8 mouse cellular contexts compared by ENCODE assay signal in the genomic region with DNA sequence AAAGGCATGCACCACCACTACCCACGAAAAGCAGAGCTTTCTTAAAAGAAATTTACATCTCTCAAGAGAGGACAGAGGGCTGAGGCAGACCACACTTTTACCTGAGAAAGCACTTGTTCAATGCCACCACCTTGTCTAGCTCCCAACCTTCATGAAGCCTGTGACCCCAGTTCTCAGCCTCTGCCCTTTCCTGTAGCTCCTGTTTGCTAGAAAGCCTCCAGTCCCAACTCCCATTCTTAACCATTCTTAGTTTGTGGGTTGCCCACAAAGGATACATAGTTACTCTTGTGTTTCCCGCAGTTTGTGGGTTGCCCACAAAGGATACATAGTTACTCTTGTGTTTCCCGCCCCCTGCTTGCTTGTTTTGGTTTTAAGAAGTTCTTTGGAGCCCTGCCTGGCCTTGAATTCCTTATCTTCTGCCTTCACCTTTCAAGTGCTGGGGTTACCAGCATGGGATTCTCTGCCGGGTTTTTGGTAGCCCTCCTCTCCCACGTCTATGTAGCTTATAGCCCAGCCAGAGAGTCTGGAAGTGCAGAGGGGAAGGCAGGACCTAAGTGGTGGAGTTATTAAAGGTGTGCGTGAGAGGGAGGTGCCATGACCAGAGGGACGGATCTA. TPM values are rescaled to one million over a fixed set of nuclear protein-coding genes. Genes with fewer than 3 reads are reported as not detected.
A peak's percentile ranks its signal among the peaks of the same experiment; 100 is the strongest.
DNase-seq lines count a peak whose midpoint lies in the region; ATAC-seq and TF ChIP-seq lines count a peak whose summit lies in the region.

No protein-coding gene starts in this region.

- ATAC-seq in heart, embryonic 12.5 days (ENCODE audit: insufficient number of reproducible peaks, low FRiP score) = no peak
- ATAC-seq in common myeloid progenitor, adult 5-6 weeks (replicated peaks; ENCODE audit: low read depth, poor library complexity, severe bottlenecking) = peak; percentile 22
- ATAC-seq in liver, postnatal 0 days = peak; percentile 31

- WGBS in heart, embryonic 12.5 days = 32% methylated on average over 7 of the region's 7 CpGs
- 19% methylated on average over 7 of the region's 7 CpGs for WGBS in liver, postnatal 0 days (ENCODE audit: insufficient replicate concordance)

- peak overlapping the region; percentile 69; the same call in 1 of the 2 replicates for H3K4me3 ChIP-seq in heart, embryonic 12.5 days
- peak overlapping the region; percentile 74 for H3K4me3 ChIP-seq in liver, postnatal 0 days (ENCODE audit: low read depth, low read length)

- 0 out of 2 replicates have a peak overlapping the region, but pooled peaks have one; percentile 87 for H3K9ac ChIP-seq in heart, embryonic 12.5 days
- H3K9ac ChIP-seq in liver, postnatal 0 days (replicated peaks) = peak overlapping the region; percentile 82

- H3K4me1 ChIP-seq in heart, embryonic 12.5 days (replicated peaks) = peaks cover 54% of the 10 kb centered on the region
- H3K4me1 ChIP-seq in liver, postnatal 0 days (ENCODE audit: insufficient read depth) = peaks cover 51% of the 10 kb centered on the region

- peak overlapping the region; percentile 91 for H3K27ac ChIP-seq in heart, embryonic 12.5 days (ENCODE audit: poor library complexity, severe bottlenecking)
- peak overlapping the region; percentile 97 for H3K27ac ChIP-seq in liver, postnatal 0 days (ENCODE audit: low read depth)

- TF ChIP-seq CTCF in liver, postnatal 0 days (IDR thresholded peaks at IDR 0.05; ENCODE audit: low read depth) = no peak

- intact Hi-C loops in heart, postnatal 14 days (cut with DNase I) = no loop called here

- no peaks in the 10 kb centered on the region for H3K9me3 ChIP-seq in heart, embryonic 12.5 days (replicated peaks)
- no peaks in the 10 kb centered on the region for H3K9me3 ChIP-seq in liver, postnatal 0 days (ENCODE audit: low read length)

- peak; percentile 67 for TF ChIP-seq EP300 in liver, postnatal 0 days (IDR thresholded peaks at IDR 0.05; ENCODE audit: low read depth)

- DNase-seq in heart, postnatal 14 days = no peak
- DNase-seq in CD8-positive naive resting alpha-beta T cell, adult 2 months (ENCODE audit: low read depth in 2 of 2, low spot score in 2 of 2) = peak; percentile 18 to 19
- DNase-seq in liver, postnatal 0 days = peak; percentile 28
- no peak for DNase-seq in left cerebral cortex, adult 11 months (ENCODE audit: low spot score)
- no peak for DNase-seq in embryo, embryonic 10 days (ENCODE audit: low spot score)
- DNase-seq in kidney, postnatal 14 days = no peak

- peaks cover 30% of the 10 kb centered on the region for H3K27me3 ChIP-seq in heart, embryonic 12.5 days (replicated peaks)
- H3K27me3 ChIP-seq in liver, postnatal 0 days (ENCODE audit: insufficient read depth, low read length) = no peaks in the 10 kb centered on the region

- 0 out of 2 replicates have a peak, but pooled peaks cover 2% of the 10 kb centered on the region for H3K36me3 ChIP-seq in heart, embryonic 12.5 days
- peaks cover 9% of the 10 kb centered on the region; the same call in 1 of the 2 replicates for H3K36me3 ChIP-seq in liver, postnatal 0 days (replicated peaks; ENCODE audit: insufficient read depth, low read length)

- peak overlapping the region; percentile 83 for H3K4me2 ChIP-seq in heart, embryonic 12.5 days
- peak overlapping the region; percentile 89 for H3K4me2 ChIP-seq in liver, postnatal 0 days (ENCODE audit: low read depth, low read length)

RNA-seq across cellular contexts. Expression of a gene that starts 1.4 kb away (rescaled TPM):
- polyA plus RNA-seq in heart, embryonic 12.5 days (2016; fragmentation: Nextera tagmentation; extraction: Ambion mirVana) = 8.0 and 8.5 TPM in 2 replicates
- total RNA-seq in heart, postnatal 14 days (2021) = 10 to 100 TPM; 15.4 to 16.8 TPM
- total RNA-seq in common myeloid progenitor, adult 5-6 weeks (2017) = 74.5 and 78.2 TPM in 2 replicates
- polyA plus RNA-seq in liver, postnatal 0 days (2015; fragmentation: Nextera tagmentation; extraction: Ambion mirVana) = 6.6 and 7.4 TPM in 2 replicates

RNA-seq across cellular contexts. Expression of a gene that starts 36.1 kb away (rescaled TPM):
- 9.8 and 10.8 TPM in 2 replicates for polyA plus RNA-seq in heart, embryonic 12.5 days (2016; fragmentation: Nextera tagmentation; extraction: Ambion mirVana)
- 1 to 10 TPM; 3.1 to 5.0 TPM for total RNA-seq in heart, postnatal 14 days (2021)
- 0.44 and 1.4 TPM in 2 replicates for total RNA-seq in common myeloid progenitor, adult 5-6 weeks (2017)
- polyA plus RNA-seq in liver, postnatal 0 days (2015; fragmentation: Nextera tagmentation; extraction: Ambion mirVana) = 2.1 and 2.2 TPM in 2 replicates

RNA-seq across cellular contexts. Expression of a gene that starts 36.2 kb away (rescaled TPM):
- polyA plus RNA-seq in heart, embryonic 12.5 days (2016; fragmentation: Nextera tagmentation; extraction: Ambion mirVana) = 7.3 and 7.5 TPM in 2 replicates
- total RNA-seq in heart, postnatal 14 days (2021) = 1 to 10 TPM; 4.6 to 6.2 TPM
- 4.3 and 6.7 TPM in 2 replicates for total RNA-seq in common myeloid progenitor, adult 5-6 weeks (2017)
- 4.1 and 4.2 TPM in 2 replicates for polyA plus RNA-seq in liver, postnatal 0 days (2015; fragmentation: Nextera tagmentation; extraction: Ambion mirVana)

Comparison
In these comparisons a context has a peak if more than half of its experiments do, and no peak if none do; other contexts are left out.
1. DNase-seq: peak in CD8-positive naive resting alpha-beta T cell, adult 2 months (2 of 2) and liver, postnatal 0 days (single experiment); none in heart, postnatal 14 days (0 of 2), left cerebral cortex, adult 11 months (single experiment), embryo, embryonic 10 days (single experiment) and kidney, postnatal 14 days (single experiment).